ENCODE assay signal across 20 mouse cellular contexts in genomic region chr17:53209720-53210415, GRCm38 (mm10).
A peak's percentile ranks its signal among the peaks of the same experiment; 100 is the strongest.
DNase-seq lines count a peak whose midpoint lies in the region; ATAC-seq lines count a peak whose summit lies in the region.
"Had no signal": no experiment of that assay in that cellular context is flagged by ENCODE, and none has a peak within 500 bp of the region (broad histone marks: within the 10 kb centered on the region; RNA-seq: fewer than 3 reads in every experiment).

No protein-coding gene starts in this region.

- H3K4me3 ChIP-seq in midbrain, embryonic 13.5 days (replicated peaks): no peak overlapping the region
- H3K4me3 ChIP-seq in midbrain, embryonic 11.5 days (ENCODE audit: low read depth, low read length): no peak overlapping the region
- H3K4me3 ChIP-seq in neural tube, embryonic 14.5 days (ENCODE audit: low read depth, low read length): no peak overlapping the region
- H3K4me3 ChIP-seq: embryonic facial prominence, embryonic 12.5 days; heart, embryonic 10.5 days; liver, embryonic 15.5 days had no signal

- 11% methylated on average over 7 of the region's 7 CpGs for WGBS in midbrain, embryonic 13.5 days
- 19% methylated on average over 7 of the region's 7 CpGs for WGBS in midbrain, embryonic 11.5 days
- 6% methylated on average over 7 of the region's 7 CpGs for WGBS in neural tube, embryonic 14.5 days

- H3K4me2 ChIP-seq in midbrain, embryonic 13.5 days (replicated peaks): no peak overlapping the region
- H3K4me2 ChIP-seq in midbrain, embryonic 11.5 days: no peak overlapping the region
- no peak overlapping the region for H3K4me2 ChIP-seq in neural tube, embryonic 14.5 days (ENCODE audit: low read depth, low read length)
- H3K4me2 ChIP-seq: embryonic facial prominence, embryonic 12.5 days; liver, embryonic 15.5 days had no signal

- no peak overlapping the region; the same call in 1 of the 2 replicates for H3K27ac ChIP-seq in midbrain, embryonic 13.5 days
- no peak overlapping the region for H3K27ac ChIP-seq in midbrain, embryonic 11.5 days (ENCODE audit: low read depth, low read length)
- H3K27ac ChIP-seq in neural tube, embryonic 14.5 days (ENCODE audit: low read depth, low read length): no peak overlapping the region
- H3K27ac ChIP-seq: embryonic facial prominence, embryonic 12.5 days; heart, embryonic 10.5 days; liver, embryonic 15.5 days had no signal

- no peaks in the 10 kb centered on the region for H3K9me3 ChIP-seq in midbrain, embryonic 13.5 days
- H3K9me3 ChIP-seq in midbrain, embryonic 11.5 days (ENCODE audit: control insufficient read depth, low read length): no peaks in the 10 kb centered on the region
- no peaks in the 10 kb centered on the region for H3K9me3 ChIP-seq in neural tube, embryonic 14.5 days (ENCODE audit: control insufficient read depth, low read length)
- H3K9me3 ChIP-seq: embryonic facial prominence, embryonic 12.5 days; heart, embryonic 10.5 days; liver, embryonic 15.5 days had no signal

- no peak overlapping the region for H3K9ac ChIP-seq in midbrain, embryonic 13.5 days (replicated peaks)
- no peak overlapping the region for H3K9ac ChIP-seq in midbrain, embryonic 11.5 days (ENCODE audit: low read length)
- no peak overlapping the region for H3K9ac ChIP-seq in neural tube, embryonic 14.5 days (replicated peaks; ENCODE audit: low read depth, low read length)
- H3K9ac ChIP-seq: embryonic facial prominence, embryonic 12.5 days; liver, embryonic 15.5 days had no signal

- ATAC-seq in midbrain, embryonic 13.5 days: peak; percentile 73; the same call in 1 of the 2 replicates
- no peak for ATAC-seq in midbrain, embryonic 11.5 days (ENCODE audit: low FRiP score)
- ATAC-seq in neural tube, embryonic 14.5 days (ENCODE audit: low read depth): peak; percentile 68
- ATAC-seq: lung, postnatal 0 days had no signal

- no peak for DNase-seq in midbrain, embryonic 11.5 days (ENCODE audit: low spot score, missing footprints)
- peak; percentile 39 for DNase-seq in embryo, embryonic 10.5 days (ENCODE audit: low spot score)
- DNase-seq in mesoderm, embryonic 11.5 days (ENCODE audit: low read depth, low spot score): peak; percentile 34
- DNase-seq in adrenal gland, adult 18-20 months (ENCODE audit: low spot score in 2 of 2): no peak
- DNase-seq in kidney, adult 9 months: no peak
- DNase-seq: adrenal gland, adult 8-10 months; cerebellum, adult 11-12 months; cerebellum, postnatal 25 days; gastrocnemius, postnatal 36 days; heart, postnatal 4 days; kidney, adult 18-20 months; kidney, postnatal 14 days; layer of hippocampus, adult 9-11 months; thymus, postnatal 25 days had no signal

- peaks cover 8% of the 10 kb centered on the region; the same call in 1 of the 2 replicates for H3K4me1 ChIP-seq in midbrain, embryonic 13.5 days (replicated peaks)
- H3K4me1 ChIP-seq in midbrain, embryonic 11.5 days (ENCODE audit: control insufficient read depth, insufficient read depth, low read length): peaks cover 2% of the 10 kb centered on the region; the same call in 1 of the 2 replicates
- no peaks in the 10 kb centered on the region for H3K4me1 ChIP-seq in neural tube, embryonic 14.5 days (ENCODE audit: control insufficient read depth, insufficient read depth, low read length)
- H3K4me1 ChIP-seq: embryonic facial prominence, embryonic 12.5 days; heart, embryonic 10.5 days; liver, embryonic 15.5 days had no signal

- H3K27me3 ChIP-seq in midbrain, embryonic 13.5 days: no peaks in the 10 kb centered on the region
- H3K27me3 ChIP-seq in midbrain, embryonic 11.5 days (ENCODE audit: control insufficient read depth, insufficient read depth, low read length): no peaks in the 10 kb centered on the region
- H3K27me3 ChIP-seq in neural tube, embryonic 14.5 days (ENCODE audit: control insufficient read depth, insufficient read depth, low read length): no peaks in the 10 kb centered on the region
- H3K27me3 ChIP-seq: embryonic facial prominence, embryonic 12.5 days; liver, embryonic 15.5 days had no signal

- H3K36me3 ChIP-seq in midbrain, embryonic 13.5 days: no peaks in the 10 kb centered on the region
- H3K36me3 ChIP-seq in midbrain, embryonic 11.5 days (ENCODE audit: control insufficient read depth, insufficient read depth, low read length): no peaks in the 10 kb centered on the region
- H3K36me3 ChIP-seq in neural tube, embryonic 14.5 days (ENCODE audit: control insufficient read depth, insufficient read depth, low read length): no peaks in the 10 kb centered on the region
- H3K36me3 ChIP-seq: embryonic facial prominence, embryonic 12.5 days; heart, embryonic 10.5 days; liver, embryonic 15.5 days had no signal

Comparison
In these comparisons a context has a peak if more than half of its experiments do, and no peak if none do; other contexts are left out.
1. DNase-seq: peak in embryo, embryonic 10.5 days (single experiment) and mesoderm, embryonic 11.5 days (single experiment); none in midbrain, embryonic 11.5 days (single experiment), adrenal gland, adult 18-20 months (0 of 2) and kidney, adult 9 months (single experiment).